Mouse (Mus musculus) ES-E14 (cell line): ENCODE measurements around the gene Cdipt. TPM values are rescaled to one million over a fixed set of nuclear protein-coding genes. Genes with fewer than 3 reads are reported as not detected.

Experiments
- DNase-seq: peaks from one replicate; pipeline ENCODE4 v3.0.0-alpha.2; 2013; ENCODE audit warnings: low read depth, low spot score
- H3K27ac ChIP-seq: 2 replicates; pipeline ENCODE4 v1.5.1; 2012; ENCODE audit warnings: low read depth, mild to moderate bottlenecking, low read length, moderate library complexity, mixed read lengths; ENCODE audit not compliant: poor library complexity, insufficient read depth, severe bottlenecking
- H3K36me3 ChIP-seq: 2 replicates; pipeline ENCODE4 v1.6.1; 2012; ENCODE audit warnings: mild to moderate bottlenecking, low read length, moderate library complexity, mixed read lengths; ENCODE audit not compliant: control insufficient read depth, poor library complexity, insufficient read depth, severe bottlenecking
- H3K4me1 ChIP-seq, 2 experiments: fragments of 150-350 bp in 1 of 2; sonication (generic) in 1 of 2; 2 replicates each; pipeline ENCODE4 v1.6.1; 2012; ENCODE audit warnings: low read length in 2 of 2, mild to moderate bottlenecking in 1 of 2, mixed read lengths in 1 of 2; ENCODE audit not compliant: control insufficient read depth in 2 of 2, insufficient read depth in 2 of 2, poor library complexity in 1 of 2
- H3K4me3 ChIP-seq, 2 experiments: fragments of 150-350 bp in 1 of 2; sonication (generic) in 1 of 2; 2 replicates each; pipeline ENCODE4 v1.5.1; 2012; ENCODE audit warnings: low read length in 2 of 2, low read depth in 1 of 2, mild to moderate bottlenecking in 1 of 2, mixed read lengths in 1 of 2; ENCODE audit not compliant: insufficient read depth in 1 of 2, poor library complexity in 1 of 2, severe bottlenecking in 1 of 2
- H3K9ac ChIP-seq: 2 replicates; pipeline ENCODE4 v1.6.1; 2012; ENCODE audit warnings: low read depth, mild to moderate bottlenecking, low read length, mixed read lengths; ENCODE audit not compliant: poor library complexity, insufficient read depth, severe bottlenecking
- H3K9me3 ChIP-seq: fragments of 150-350 bp; sonication (generic); 2 replicates; pipeline ENCODE4 v1.6.1; 2012; ENCODE audit warnings: low read depth, mild to moderate bottlenecking, low read length; ENCODE audit not compliant: control insufficient read depth, insufficient read depth
- CHD2 ChIP-seq: IDR thresholded peaks from 2 replicates; pipeline ENCODE4 v1.6.1; 2014; ENCODE audit warnings: mild to moderate bottlenecking, low read depth, low read length, inconsistent platforms
- HCFC1 ChIP-seq: IDR thresholded peaks from 2 replicates; pipeline ENCODE4 v1.6.1; 2012; ENCODE audit warnings: low read length, inconsistent platforms, borderline replicate concordance; ENCODE audit not compliant: insufficient read depth
- MAFK ChIP-seq: IDR thresholded peaks from 2 replicates; pipeline ENCODE4 v1.6.1; 2014; ENCODE audit warnings: mild to moderate bottlenecking, low read depth, low read length, inconsistent platforms; ENCODE audit not compliant: insufficient read depth
- ZC3H11A ChIP-seq: IDR thresholded peaks from 2 replicates; pipeline ENCODE4 v1.6.1; 2012; ENCODE audit warnings: low read depth, mild to moderate bottlenecking, inconsistent platforms, low read length, borderline replicate concordance
- ZNF384 ChIP-seq: IDR thresholded peaks from 2 replicates; pipeline ENCODE4 v1.6.1; 2012; ENCODE audit warnings: low read depth, low read length, inconsistent platforms
- in situ Hi-C, 2 experiments: fragments of 600-800 bp; cut with MboI; formaldehyde crosslinking; loops; one replicate each; pipeline ENCODE4 v1.15.1; 2025; ENCODE audit warnings: low sequenced_read_pairs in 2 of 2, inconsistent platforms in 1 of 2; ENCODE audit not compliant: unreplicated experiment in 2 of 2
- total RNA-seq: library from RNA; depleted of rRNA; stranded (reverse); fragments of 300-350 nt; gene quantifications from 2 replicates; pipeline ENCODE4 v1.2.3, GENCODE M21; 2012

The Cdipt gene
- total RNA-seq, 1 experiment: 106 TPM

DNA sequence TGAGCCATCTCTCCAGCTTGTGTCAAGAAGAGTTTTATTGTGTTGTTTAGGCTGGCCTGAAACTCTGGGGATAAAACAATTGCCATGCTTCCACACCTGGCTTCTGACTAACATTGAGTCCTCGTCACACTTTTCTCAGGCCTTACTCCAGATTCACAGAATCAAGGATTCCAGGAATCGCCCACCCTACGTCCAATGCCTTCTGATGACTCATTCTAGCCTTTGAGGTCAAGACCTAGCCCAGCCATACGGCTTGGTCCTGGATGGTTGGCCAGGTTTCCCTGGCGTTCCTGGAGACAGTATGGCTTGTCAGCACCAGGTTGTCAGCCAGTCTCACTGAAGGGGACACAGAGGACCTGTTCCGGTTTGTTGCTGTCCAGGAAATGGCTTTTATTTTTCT lies 36.7 kb downstream of the Cdipt start:
- Histone ChIP-seq H3K4me3 (no peak overlapping the region), H3K36me3 (peaks cover 12% of the 10 kb centered on the region), H3K9ac (no peak overlapping the region), H3K27ac (no peak overlapping the region), H3K9me3 (no peaks in the 10 kb centered on the region), H3K4me1 (peaks cover 2 to 21% of the 10 kb centered on the region in 2 experiments; a peak in 3 of 4 replicates)
- no peak for TF ChIP-seq CHD2
- no peak for TF ChIP-seq ZNF384
- TF ChIP-seq HCFC1: no peak
- TF ChIP-seq MAFK: no peak
- no peak for TF ChIP-seq ZC3H11A
- in situ Hi-C loops: no loop called here
- no peak for DNase-seq

DNA sequence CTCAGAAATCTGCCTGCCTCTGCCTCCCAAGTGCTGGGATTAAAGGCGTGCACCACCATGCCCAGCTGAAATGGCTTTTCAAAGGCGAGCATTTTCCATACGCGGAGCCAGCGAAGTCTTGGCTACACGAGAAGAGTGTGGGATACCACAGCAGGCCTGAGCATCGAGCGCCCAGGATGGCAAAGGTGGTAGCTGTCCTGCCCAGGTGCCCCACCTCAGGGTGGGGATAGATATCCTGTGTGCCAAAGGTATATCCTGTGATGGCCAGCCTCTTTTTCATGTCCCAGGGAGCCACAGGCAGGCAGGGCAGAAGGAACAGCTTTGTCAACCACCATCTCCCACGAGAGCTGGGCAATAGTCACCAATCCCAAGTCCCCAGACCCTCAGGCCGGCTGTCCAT lies 37.1 kb downstream of the Cdipt start:
- no peak overlapping the region for H3K9ac ChIP-seq

DNA sequence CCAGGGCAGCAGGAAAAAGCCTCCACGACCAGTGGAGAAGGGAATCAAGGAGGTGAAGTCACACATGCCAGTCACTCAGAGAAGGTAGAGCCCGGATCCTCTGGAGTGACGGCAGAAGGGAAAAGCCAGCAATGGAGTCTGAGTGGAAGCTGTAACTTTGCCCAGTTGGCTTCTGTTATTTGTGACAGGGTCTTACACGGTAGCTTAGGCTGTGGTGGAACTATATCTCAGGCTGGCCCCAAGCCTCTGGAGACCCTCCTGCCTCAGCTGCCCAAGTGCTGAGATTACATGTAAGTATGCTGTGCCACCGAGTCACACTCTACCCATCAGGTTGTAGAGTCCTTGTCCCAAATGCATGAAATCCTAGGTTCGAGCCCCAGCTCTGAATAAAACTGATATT lies 37.7 kb downstream of the Cdipt start:
- Histone ChIP-seq H3K27ac (no peak overlapping the region), H3K4me3 (no peak overlapping the region), H3K9me3 (no peaks in the 10 kb centered on the region), H3K36me3 (peaks cover 12% of the 10 kb centered on the region), H3K9ac (no peak overlapping the region; the same call in 1 of the 2 replicates), H3K4me1 (peaks cover 2 to 14% of the 10 kb centered on the region in 2 experiments; a peak in 3 of 4 replicates)
- no peak for DNase-seq
- in situ Hi-C loops: no loop called here
- TF ChIP-seq HCFC1 (no peak), CHD2 (no peak), ZC3H11A (no peak), ZNF384 (no peak), MAFK (no peak)

More for the DNA sequence above, 37.1 kb downstream of the Cdipt start:
- Histone ChIP-seq H3K4me1 (peaks cover 2 to 18% of the 10 kb centered on the region in 2 experiments; a peak in 3 of 4 replicates), H3K36me3 (peaks cover 12% of the 10 kb centered on the region), H3K9me3 (no peaks in the 10 kb centered on the region), H3K27ac (no peak overlapping the region), H3K4me3 (no peak overlapping the region)
- TF ChIP-seq CHD2 (no peak), ZC3H11A (no peak)
- in situ Hi-C loops: no loop called here
- no peak for DNase-seq

DNA sequence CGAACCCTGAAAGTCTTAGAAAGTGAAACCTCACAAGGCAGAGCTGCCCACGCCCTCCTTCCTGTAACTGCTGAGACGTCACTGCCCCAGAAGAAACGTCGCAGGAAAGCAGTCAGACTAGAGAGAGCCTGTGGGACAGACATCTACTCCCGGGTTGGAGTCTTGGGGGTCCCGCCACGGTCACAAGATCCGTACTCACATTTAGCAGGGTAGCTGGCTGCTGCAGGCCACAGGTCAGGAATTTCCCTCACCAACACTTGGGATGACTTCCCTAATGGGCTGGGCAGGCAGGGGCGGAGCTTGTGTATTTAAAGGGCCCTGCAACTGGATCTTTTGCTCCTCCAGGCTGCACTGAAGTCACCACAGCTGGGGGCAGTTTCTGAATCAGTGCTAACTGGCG lies 38.6 kb downstream of the Cdipt start, which contains the start of gene Mvp:
Mvp (minus strand) TSS at position 302 of the 400 bp plus-strand sequence.
- Histone ChIP-seq H3K27ac (peak within 1 kb of the TSS; percentile 28), H3K4me1 (peaks cover 2 to 8% of the 10 kb centered on the region in 2 experiments; a peak in 3 of 4 replicates), H3K9me3 (no peaks in the 10 kb centered on the region), H3K4me3 (peak within 1 kb of the TSS; percentile 53 to 68), H3K36me3 (peaks cover 12% of the 10 kb centered on the region), H3K9ac (peak within 1 kb of the TSS; percentile 58; the same call in 1 of the 2 replicates)
- TF ChIP-seq ZNF384 (no peak), HCFC1 (no peak), CHD2 (no peak), MAFK (no peak), ZC3H11A (no peak)
- DNase-seq: no peak
- in situ Hi-C loops: no loop called here

DNA sequence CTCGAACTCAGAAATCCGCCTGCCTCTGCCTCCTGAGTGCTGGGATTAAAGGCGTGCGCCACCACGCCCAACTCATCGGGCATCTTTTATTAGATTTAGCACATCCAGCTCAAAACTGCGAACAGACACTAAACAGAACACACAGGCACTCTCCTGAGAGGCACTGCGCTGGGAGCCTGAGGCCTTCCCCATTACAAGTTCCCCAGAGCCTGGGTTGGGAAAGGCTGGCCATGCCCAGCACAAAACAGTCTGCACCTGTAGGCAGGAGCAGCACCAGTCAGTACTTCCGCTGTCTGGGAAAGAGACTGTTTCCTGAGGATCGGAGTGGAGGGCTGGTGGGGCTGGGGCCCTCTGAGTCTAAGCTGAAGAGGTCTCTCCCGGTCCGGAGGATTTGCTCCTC lies 39.3 kb downstream of the Cdipt start:
- TF ChIP-seq ZC3H11A (no peak), CHD2 (no peak), MAFK (no peak), ZNF384 (no peak), HCFC1 (no peak)
- Histone ChIP-seq H3K4me3 (no peak overlapping the region), H3K4me1 (peaks cover 2 to 7% of the 10 kb centered on the region in 2 experiments; a peak in 3 of 4 replicates), H3K9ac (peak overlapping the region; percentile 22; the same call in 1 of the 2 replicates), H3K27ac (peak overlapping the region; percentile 28), H3K9me3 (no peaks in the 10 kb centered on the region), H3K36me3 (peaks cover 12% of the 10 kb centered on the region)
- no peak for DNase-seq
- in situ Hi-C loops: no loop called here
